Mouse (Mus musculus) brain, adult 2 months (tissue): ENCODE results near the gene Kcnt2.

Source experiments
- DNase-seq: peaks from one replicate; pipeline ENCODE4 v3.0.0; 2011; ENCODE audit warnings: low read depth, low spot score

Kcnt2 gene

GRCm38 (mm10) chr1:140245876-140246597 lies at the start of gene Kcnt2:
Gene Kcnt2, plus strand, starts transcription at chr1:140246158.
- peak; percentile 69 for DNase-seq

- DNase-seq, result no peak
These were observed 40.6 kb upstream of the Kcnt2 start for GRCm38 (mm10) chr1:140205329-140205728.

- no peak for DNase-seq
These were observed 20.7 kb upstream of the Kcnt2 start for GRCm38 (mm10) chr1:140225221-140225620.

- DNase-seq, result no peak
These were observed 19.3 kb upstream of the Kcnt2 start for GRCm38 (mm10) chr1:140226673-140227072.

- DNase-seq, result peak; percentile 69
These were observed 493 bp upstream of the Kcnt2 start for GRCm38 (mm10) chr1:140245465-140245864.

GRCm38 (mm10) chr1:140264696-140265095 lies 18.7 kb downstream of the Kcnt2 start:
- no peak for DNase-seq

- DNase-seq, result peak; percentile 33
These were observed 20.1 kb downstream of the Kcnt2 start for GRCm38 (mm10) chr1:140266047-140266446.

GRCm38 (mm10) chr1:140266643-140267286 lies 20.8 kb downstream of the Kcnt2 start:
- no peak for DNase-seq

- DNase-seq, result no peak
These were observed 21.3 kb downstream of the Kcnt2 start for GRCm38 (mm10) chr1:140267288-140267687.

- DNase-seq, result no peak
These were observed 27.7 kb downstream of the Kcnt2 start for GRCm38 (mm10) chr1:140273624-140274023.

GRCm38 (mm10) chr1:140275813-140276212 lies 29.9 kb downstream of the Kcnt2 start:
- DNase-seq, result no peak

- DNase-seq, result no peak
These were observed 47.2 kb downstream of the Kcnt2 start for GRCm38 (mm10) chr1:140293140-140293539.

- DNase-seq, result peak; percentile 54
These were observed 49.5 kb downstream of the Kcnt2 start for GRCm38 (mm10) chr1:140295482-140295881.

GRCm38 (mm10) chr1:140304244-140304643 lies 58.3 kb downstream of the Kcnt2 start:
- no peak for DNase-seq

GRCm38 (mm10) chr1:140305344-140305743 lies 59.4 kb downstream of the Kcnt2 start:
- DNase-seq, result no peak

GRCm38 (mm10) chr1:140306339-140306738 lies 60.4 kb downstream of the Kcnt2 start:
- peak; percentile 14 for DNase-seq

- no peak for DNase-seq
These were observed 64.8 kb downstream of the Kcnt2 start for GRCm38 (mm10) chr1:140310739-140311138.

GRCm38 (mm10) chr1:140325088-140325487 lies 79.1 kb downstream of the Kcnt2 start:
- no peak for DNase-seq

- no peak for DNase-seq
These were observed 80.8 kb downstream of the Kcnt2 start for GRCm38 (mm10) chr1:140326709-140327108.

GRCm38 (mm10) chr1:140333702-140334101 lies 87.7 kb downstream of the Kcnt2 start:
- DNase-seq, result no peak

- peak; percentile 64 for DNase-seq
These were observed 92.5 kb downstream of the Kcnt2 start for GRCm38 (mm10) chr1:140338417-140338816.

GRCm38 (mm10) chr1:140339368-140339767 lies 93.4 kb downstream of the Kcnt2 start:
- peak; percentile 79 for DNase-seq

GRCm38 (mm10) chr1:140364787-140365186 lies 118.8 kb downstream of the Kcnt2 start:
- DNase-seq, result no peak
